Mouse (Mus musculus): ENCODE measurements around the gene Glrp1. TPM values are rescaled to one million over a fixed set of nuclear protein-coding genes. Genes with fewer than 3 reads are reported as not detected.

Glrp1 gene
- polyA plus RNA-seq, 1 experiment from 2014 or later, result not detected

- Histone ChIP-seq H3K36me3 (no peaks in the 10 kb centered on the region), H3K27me3 (replicated peaks) (no peaks in the 10 kb centered on the region; the same call in 1 of the 2 replicates), H3K4me3 (no peak overlapping the region), H3K27ac (no peak overlapping the region), H3K9ac (no peak overlapping the region), H3K4me1 (0 out of 2 replicates have a peak, but pooled peaks cover 3% of the 10 kb centered on the region), H3K9me3 (no peaks in the 10 kb centered on the region), H3K4me2 (replicated peaks) (no peak overlapping the region)
- no peak for ATAC-seq (ENCODE audit: low FRiP score, low read depth)
- WGBS, result 25% methylated on average over 6 of the region's 6 CpGs
Measured at GRCm38 (mm10) chr1:88472258-88472657, 37.6 kb downstream of the Glrp1 start.

DNA sequence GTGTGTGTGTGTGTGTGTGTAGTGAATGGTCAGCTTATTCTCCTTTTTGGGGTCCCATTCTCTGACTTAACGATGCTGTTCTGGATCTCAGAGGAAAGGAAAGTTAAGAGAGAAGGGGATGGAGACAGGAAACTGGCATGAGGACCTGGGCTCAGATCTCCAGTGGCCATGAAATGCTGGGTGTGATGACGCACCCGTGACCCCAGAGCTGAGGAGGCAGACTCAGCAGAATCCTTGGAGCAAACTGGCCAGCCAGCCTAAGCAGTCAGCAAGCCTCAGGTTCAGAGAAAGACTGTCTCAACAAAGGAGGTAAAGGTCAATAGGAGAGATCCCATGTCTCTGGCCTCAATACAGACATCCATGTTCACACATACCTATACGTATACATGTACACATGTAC, 40.1 kb downstream of the Glrp1 start:
- no peaks in the 10 kb centered on the region for H3K4me1 ChIP-seq
- no peak for ATAC-seq (ENCODE audit: low FRiP score, low read depth)
- WGBS, result 91% methylated on average over 4 of the region's 4 CpGs
- H3K36me3 ChIP-seq, result no peaks in the 10 kb centered on the region
- H3K9me3 ChIP-seq, result no peaks in the 10 kb centered on the region
- H3K9ac ChIP-seq, result no peak overlapping the region
- H3K4me2 ChIP-seq (replicated peaks), result no peak overlapping the region
- H3K27ac ChIP-seq, result no peak overlapping the region
- no peak overlapping the region for H3K4me3 ChIP-seq
- H3K27me3 ChIP-seq (replicated peaks), result no peaks in the 10 kb centered on the region

- no peak overlapping the region for H3K9ac ChIP-seq
- no peaks in the 10 kb centered on the region for H3K36me3 ChIP-seq
- H3K27me3 ChIP-seq (replicated peaks), result no peaks in the 10 kb centered on the region
- ATAC-seq (ENCODE audit: low FRiP score, low read depth), result no peak
- H3K9me3 ChIP-seq, result no peaks in the 10 kb centered on the region
- H3K4me2 ChIP-seq (replicated peaks), result no peak overlapping the region
- H3K27ac ChIP-seq, result no peak overlapping the region
- WGBS, result 93% methylated on average over 2 of the region's 2 CpGs
- H3K4me1 ChIP-seq, result no peaks in the 10 kb centered on the region
- no peak overlapping the region for H3K4me3 ChIP-seq
Measured at GRCm38 (mm10) chr1:88468335-88468734, 41.5 kb downstream of the Glrp1 start.

DNA sequence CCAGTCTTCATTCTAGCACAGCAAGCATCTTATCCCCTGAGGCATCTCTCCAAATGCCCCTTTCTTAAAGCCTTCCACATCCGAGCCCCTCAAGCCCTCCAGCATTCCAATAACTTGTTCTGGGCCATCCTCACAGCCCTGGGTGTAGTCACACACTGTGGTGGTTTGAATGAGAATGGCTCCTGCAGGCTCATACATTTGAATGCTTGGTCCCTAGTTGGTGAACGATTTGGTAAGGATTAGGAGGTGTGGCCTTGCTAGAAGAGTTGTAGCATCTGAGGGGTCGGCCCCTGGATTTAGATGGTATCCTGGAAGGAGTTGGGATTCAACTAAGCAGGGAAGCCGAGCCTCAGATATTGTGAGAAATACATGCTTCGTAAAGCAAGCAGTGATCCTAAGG, 42.0 kb downstream of the Glrp1 start:
- Histone ChIP-seq H3K9ac (no peak overlapping the region), H3K4me3 (no peak overlapping the region), H3K27me3 (replicated peaks) (no peaks in the 10 kb centered on the region), H3K4me1 (no peaks in the 10 kb centered on the region), H3K9me3 (no peaks in the 10 kb centered on the region), H3K27ac (no peak overlapping the region), H3K36me3 (no peaks in the 10 kb centered on the region), H3K4me2 (replicated peaks) (no peak overlapping the region)
- 85% methylated on average over 5 of the region's 5 CpGs for WGBS
- no peak for ATAC-seq (ENCODE audit: low FRiP score, low read depth)

- H3K9ac ChIP-seq, result no peak overlapping the region
- no peaks in the 10 kb centered on the region for H3K27me3 ChIP-seq (replicated peaks)
- H3K4me2 ChIP-seq (replicated peaks), result no peak overlapping the region
- H3K4me1 ChIP-seq, result peaks cover 5% of the 10 kb centered on the region; the same call in 1 of the 2 replicates
- H3K36me3 ChIP-seq, result no peaks in the 10 kb centered on the region
- no peak overlapping the region for H3K27ac ChIP-seq
- no peak overlapping the region for H3K4me3 ChIP-seq
- no peaks in the 10 kb centered on the region for H3K9me3 ChIP-seq
- no peak for ATAC-seq (ENCODE audit: low FRiP score, low read depth)
- 73% methylated on average over 8 of the region's 8 CpGs for WGBS
Measured at GRCm38 (mm10) chr1:88466325-88467064, 43.4 kb downstream of the Glrp1 start.

- Histone ChIP-seq H3K4me3 (no peak overlapping the region), H3K4me1 (peaks cover 5% of the 10 kb centered on the region; the same call in 1 of the 2 replicates), H3K9ac (no peak overlapping the region), H3K9me3 (no peaks in the 10 kb centered on the region), H3K27me3 (replicated peaks) (no peaks in the 10 kb centered on the region), H3K4me2 (replicated peaks) (no peak overlapping the region), H3K36me3 (no peaks in the 10 kb centered on the region), H3K27ac (no peak overlapping the region)
- 77% methylated on average over 4 of the region's 4 CpGs for WGBS
- ATAC-seq (ENCODE audit: low FRiP score, low read depth), result no peak
Measured at GRCm38 (mm10) chr1:88465722-88466121, 44.1 kb downstream of the Glrp1 start.

- Histone ChIP-seq H3K4me3 (no peak overlapping the region), H3K4me2 (replicated peaks) (no peak overlapping the region), H3K9ac (no peak overlapping the region), H3K9me3 (no peaks in the 10 kb centered on the region), H3K36me3 (no peaks in the 10 kb centered on the region), H3K27ac (no peak overlapping the region), H3K4me1 (peaks cover 5% of the 10 kb centered on the region; the same call in 1 of the 2 replicates), H3K27me3 (replicated peaks) (no peaks in the 10 kb centered on the region)
- no peak for ATAC-seq (ENCODE audit: low FRiP score, low read depth)
- 85% methylated on average over 6 of the region's 6 CpGs for WGBS
Measured at GRCm38 (mm10) chr1:88464109-88464905, 45.6 kb downstream of the Glrp1 start.

GRCm38 (mm10) chr1:88463241-88463640, 46.6 kb downstream of the Glrp1 start:
- ATAC-seq (ENCODE audit: low FRiP score, low read depth), result no peak
- H3K27me3 ChIP-seq (replicated peaks), result no peaks in the 10 kb centered on the region

GRCm38 (mm10) chr1:88462484-88462883, 47.4 kb downstream of the Glrp1 start:
- H3K4me1 ChIP-seq, result peaks cover 5% of the 10 kb centered on the region; the same call in 1 of the 2 replicates
- H3K9ac ChIP-seq, result no peak overlapping the region
- H3K36me3 ChIP-seq, result no peaks in the 10 kb centered on the region
- no peaks in the 10 kb centered on the region for H3K9me3 ChIP-seq
- WGBS, result 45% methylated on average over 6 of the region's 6 CpGs
- H3K27me3 ChIP-seq (replicated peaks), result no peaks in the 10 kb centered on the region
- H3K4me2 ChIP-seq (replicated peaks), result no peak overlapping the region
- H3K4me3 ChIP-seq, result no peak overlapping the region
- no peak overlapping the region for H3K27ac ChIP-seq
- no peak for ATAC-seq (ENCODE audit: low FRiP score, low read depth)

More at GRCm38 (mm10) chr1:88463241-88463640, 46.6 kb downstream of the Glrp1 start:
- H3K9ac ChIP-seq, result no peak overlapping the region
- peaks cover 5% of the 10 kb centered on the region; the same call in 1 of the 2 replicates for H3K4me1 ChIP-seq
- H3K36me3 ChIP-seq, result no peaks in the 10 kb centered on the region
- no peak overlapping the region for H3K4me3 ChIP-seq
- H3K9me3 ChIP-seq, result no peaks in the 10 kb centered on the region
- H3K27ac ChIP-seq, result no peak overlapping the region
- H3K4me2 ChIP-seq (replicated peaks), result no peak overlapping the region
- WGBS, result 90% methylated on average over 3 of the region's 3 CpGs

GRCm38 (mm10) chr1:88461096-88461495, 48.8 kb downstream of the Glrp1 start:
- Histone ChIP-seq H3K9me3 (no peaks in the 10 kb centered on the region), H3K4me3 (no peak overlapping the region), H3K27ac (no peak overlapping the region), H3K9ac (no peak overlapping the region), H3K36me3 (no peaks in the 10 kb centered on the region), H3K4me1 (peaks cover 5% of the 10 kb centered on the region; the same call in 1 of the 2 replicates), H3K4me2 (replicated peaks) (no peak overlapping the region), H3K27me3 (replicated peaks) (no peaks in the 10 kb centered on the region)
- WGBS, result 35% methylated on average over 1 of the region's 1 CpGs
- ATAC-seq (ENCODE audit: low FRiP score, low read depth), result no peak

DNA sequence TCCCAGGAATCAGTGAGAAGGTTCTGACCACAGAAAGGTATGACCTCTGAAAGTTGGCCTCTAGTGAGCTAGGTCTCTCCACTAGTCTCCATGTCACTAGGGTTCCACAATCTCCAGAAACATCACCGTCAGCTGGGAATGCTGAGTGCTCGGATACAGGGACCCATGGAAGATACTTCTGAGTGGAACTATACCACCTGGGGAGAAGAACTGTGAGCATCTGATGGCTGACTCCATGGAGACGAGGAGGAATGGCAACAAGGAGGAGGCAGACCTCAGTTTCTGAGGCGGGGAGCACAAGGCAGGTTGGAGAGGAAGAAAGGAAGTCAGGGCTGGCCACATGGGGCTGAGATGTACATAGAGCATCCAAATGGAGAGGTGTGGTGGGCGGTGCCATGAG, 50.2 kb downstream of the Glrp1 start:
- 69% methylated on average over 5 of the region's 5 CpGs for WGBS
- H3K27me3 ChIP-seq (replicated peaks), result no peaks in the 10 kb centered on the region
- no peak overlapping the region for H3K4me2 ChIP-seq (replicated peaks)
- ATAC-seq (ENCODE audit: low FRiP score, low read depth), result no peak
- H3K9me3 ChIP-seq, result no peaks in the 10 kb centered on the region
- H3K36me3 ChIP-seq, result no peaks in the 10 kb centered on the region
- H3K9ac ChIP-seq, result no peak overlapping the region
- no peak overlapping the region for H3K27ac ChIP-seq
- no peak overlapping the region for H3K4me3 ChIP-seq
- peaks cover 5% of the 10 kb centered on the region; the same call in 1 of the 2 replicates for H3K4me1 ChIP-seq

DNA sequence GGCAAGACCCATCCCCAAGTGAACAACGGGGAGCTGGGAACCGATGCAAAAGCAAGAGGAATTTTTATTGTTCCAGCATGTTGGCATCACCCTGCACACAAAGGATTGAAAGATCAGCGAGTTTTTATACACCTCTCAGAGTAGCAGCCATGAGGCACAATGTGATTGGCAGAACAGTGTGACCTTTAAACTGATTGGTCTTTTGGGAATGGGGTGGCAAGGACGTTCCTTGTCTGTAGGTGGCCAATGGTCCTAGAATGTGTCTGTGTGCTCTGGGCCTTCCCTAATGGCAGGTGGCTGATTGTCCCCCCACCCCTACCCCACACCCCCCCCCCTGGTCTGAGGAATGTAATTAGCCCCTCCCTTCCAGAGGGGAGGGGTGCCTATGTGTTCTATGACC, 50.7 kb downstream of the Glrp1 start:
- Histone ChIP-seq H3K4me1 (peaks cover 5% of the 10 kb centered on the region; the same call in 1 of the 2 replicates), H3K9ac (no peak overlapping the region), H3K27me3 (replicated peaks) (no peaks in the 10 kb centered on the region), H3K4me3 (no peak overlapping the region), H3K27ac (no peak overlapping the region), H3K4me2 (replicated peaks) (no peak overlapping the region), H3K36me3 (no peaks in the 10 kb centered on the region), H3K9me3 (no peaks in the 10 kb centered on the region)
- 90% methylated on average over 4 of the region's 4 CpGs for WGBS
- ATAC-seq (ENCODE audit: low FRiP score, low read depth), result no peak

Measured in neural tube, embryonic 12.5 days (tissue).